Mouse (Mus musculus): ENCODE results near the gene Nrros. TPM values are rescaled to one million over a fixed set of nuclear protein-coding genes. Genes with fewer than 3 reads are reported as not detected.

Gene Nrros
- total RNA-seq, 2 experiments from 2014 or later, result 7.3 to 10.3 TPM

GRCm38 (mm10) chr16:32164396-32165027 lies 882 bp downstream of the Nrros start:
- DNase-seq (ENCODE audit: extremely low spot score in 1 of 2, low spot score in 2 of 2), result no peak
- intact Hi-C loops (cut with DNase I), result no loop called here

DNA sequence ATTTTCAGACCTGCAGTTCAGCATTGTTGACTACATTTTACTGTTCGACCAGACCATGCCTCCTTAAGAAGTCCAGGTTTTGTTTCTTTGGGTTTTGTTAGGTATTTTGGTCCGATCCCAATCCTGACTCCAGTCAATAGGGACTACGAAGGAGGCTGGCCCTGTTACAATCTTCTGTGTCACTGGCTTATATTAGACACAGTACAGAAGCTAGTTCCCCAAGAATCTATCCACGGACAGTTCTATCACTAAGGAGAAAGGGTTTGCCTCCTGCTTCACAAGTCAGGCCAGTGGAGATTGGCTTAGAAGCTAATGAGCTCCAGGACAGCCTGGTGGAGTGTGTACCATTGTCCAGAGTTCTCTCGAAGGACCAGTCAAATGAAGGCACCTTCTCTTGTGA lies 1.5 kb downstream of the Nrros start:
- intact Hi-C loops (cut with DNase I), result no loop called here
- no peak for DNase-seq (ENCODE audit: extremely low spot score in 1 of 2, low spot score in 2 of 2)

DNA sequence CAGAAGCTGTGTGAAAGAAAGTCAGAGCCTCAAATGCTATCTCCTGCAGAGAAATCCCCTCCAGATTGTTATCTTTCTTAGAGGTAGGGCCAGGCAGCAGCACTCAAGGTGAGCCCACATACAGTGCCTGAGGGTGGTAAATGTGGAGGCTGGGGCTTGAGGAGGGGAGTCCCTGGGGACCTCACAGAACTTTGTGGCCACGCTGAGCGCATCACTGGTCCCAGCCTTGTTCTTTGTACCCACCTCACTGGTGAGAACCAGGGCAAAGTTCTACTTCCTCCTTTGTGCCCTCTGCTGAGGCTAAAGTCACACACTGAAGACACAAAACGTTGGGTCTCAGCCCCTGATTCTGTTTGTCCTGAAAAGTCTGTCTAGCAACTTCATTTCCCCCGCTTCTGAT lies 2.0 kb downstream of the Nrros start:
- no peak for DNase-seq (ENCODE audit: extremely low spot score in 1 of 2, low spot score in 2 of 2)
- intact Hi-C loops (cut with DNase I), result no loop called here

- intact Hi-C loops (cut with DNase I), result no loop called here
- no peak for DNase-seq (ENCODE audit: extremely low spot score in 1 of 2, low spot score in 2 of 2)
These were observed 4.6 kb downstream of the Nrros start for GRCm38 (mm10) chr16:32160742-32161323.

DNA sequence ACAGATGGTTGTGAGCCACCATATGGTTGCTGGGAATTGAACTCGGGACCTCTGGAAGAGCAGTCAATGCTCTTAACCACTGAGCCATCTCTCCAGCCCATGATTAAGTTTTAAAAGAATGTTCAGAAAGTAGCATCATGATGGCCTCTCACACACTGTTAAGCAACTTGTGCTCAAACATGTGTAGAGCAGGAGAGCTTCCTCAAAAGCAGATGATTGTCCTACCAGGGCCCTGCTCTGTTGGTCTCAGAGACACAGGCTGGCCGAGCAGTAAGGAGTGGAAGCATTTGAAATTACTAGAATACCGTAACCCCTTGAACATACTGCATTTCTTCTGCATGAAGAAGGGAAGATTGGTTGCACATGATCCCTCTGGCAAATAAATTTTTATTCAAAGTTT lies 6.4 kb downstream of the Nrros start:
- intact Hi-C loops (cut with DNase I), result no loop called here
- no peak for DNase-seq (ENCODE audit: extremely low spot score in 1 of 2, low spot score in 2 of 2)

- intact Hi-C loops (cut with DNase I), result no loop called here
These were observed 8.0 kb downstream of the Nrros start for GRCm38 (mm10) chr16:32157369-32157768.

GRCm38 (mm10) chr16:32156719-32157118 lies 8.7 kb downstream of the Nrros start:
- intact Hi-C loops (cut with DNase I), result no loop called here
- DNase-seq (ENCODE audit: extremely low spot score in 1 of 2, low spot score in 2 of 2), result no peak

More at GRCm38 (mm10) chr16:32157369-32157768, 8.0 kb downstream of the Nrros start:
- DNase-seq (ENCODE audit: extremely low spot score in 1 of 2, low spot score in 2 of 2), result no peak

- DNase-seq (ENCODE audit: extremely low spot score in 1 of 2, low spot score in 2 of 2), result peak; percentile 60 to 82
- intact Hi-C loops (cut with DNase I), result no loop called here
These were observed 11.0 kb downstream of the Nrros start for GRCm38 (mm10) chr16:32154437-32154836.

GRCm38 (mm10) chr16:32153976-32154375 lies 11.4 kb downstream of the Nrros start:
- DNase-seq (ENCODE audit: extremely low spot score in 1 of 2, low spot score in 2 of 2), result no peak
- intact Hi-C loops (cut with DNase I), result no loop called here

- intact Hi-C loops (cut with DNase I), result no loop called here
These were observed 17.7 kb downstream of the Nrros start for GRCm38 (mm10) chr16:32147589-32148207.

DNA sequence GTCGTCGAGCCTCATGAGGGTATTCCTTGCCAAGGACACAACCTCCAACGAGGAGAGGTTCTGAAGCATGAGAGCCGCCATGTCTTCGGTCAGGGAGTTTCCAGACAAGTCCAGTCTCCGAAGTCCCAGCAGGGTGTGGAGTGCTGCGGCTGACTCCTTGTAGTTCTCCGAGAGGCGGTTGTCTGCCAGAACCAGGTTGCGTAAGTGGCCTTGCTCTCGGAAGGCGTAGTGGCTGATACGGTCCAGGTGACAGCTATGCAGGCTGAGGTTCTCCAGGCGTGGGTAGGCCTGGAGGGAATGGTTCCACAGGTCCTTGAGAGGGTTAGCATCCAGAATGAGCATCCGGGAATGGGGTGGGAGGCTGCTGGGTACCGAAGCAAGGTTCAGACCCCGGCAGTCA lies 20.8 kb downstream of the Nrros start:
- intact Hi-C loops (cut with DNase I), result no loop called here
- DNase-seq (ENCODE audit: extremely low spot score in 1 of 2, low spot score in 2 of 2), result no peak

More at GRCm38 (mm10) chr16:32147589-32148207, 17.7 kb downstream of the Nrros start:
- DNase-seq (ENCODE audit: extremely low spot score in 1 of 2, low spot score in 2 of 2), result no peak

DNA sequence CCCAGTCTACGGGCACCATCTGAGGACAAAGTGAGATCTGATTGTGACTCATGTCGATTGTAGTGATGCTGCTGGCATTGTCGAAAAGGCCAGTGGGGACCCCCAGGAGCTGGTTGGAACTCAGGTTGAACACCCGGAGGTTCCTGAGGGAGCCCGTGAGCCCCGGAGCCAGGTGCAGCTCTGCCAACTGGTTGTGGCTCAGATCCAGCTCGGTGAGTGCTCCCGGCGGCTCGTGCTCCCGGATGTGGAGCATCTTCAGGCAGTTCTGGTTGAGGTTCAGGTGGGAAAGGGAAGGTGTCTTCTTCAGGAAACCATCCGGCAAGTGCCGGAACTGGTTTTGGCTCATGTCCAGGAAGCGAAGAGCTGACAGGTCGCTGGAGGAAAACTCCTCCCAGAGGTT lies 21.6 kb downstream of the Nrros start:
- intact Hi-C loops (cut with DNase I), result no loop called here

GRCm38 (mm10) chr16:32138954-32139353 lies 26.4 kb downstream of the Nrros start:
- no peak for DNase-seq (ENCODE audit: extremely low spot score in 1 of 2, low spot score in 2 of 2)
- intact Hi-C loops (cut with DNase I), result no loop called here

More for the DNA sequence above, 21.6 kb downstream of the Nrros start:
- no peak for DNase-seq (ENCODE audit: extremely low spot score in 1 of 2, low spot score in 2 of 2)

- intact Hi-C loops (cut with DNase I), result no loop called here
- no peak for DNase-seq (ENCODE audit: extremely low spot score in 1 of 2, low spot score in 2 of 2)
These were observed 29.5 kb downstream of the Nrros start for GRCm38 (mm10) chr16:32135842-32136357.

DNA sequence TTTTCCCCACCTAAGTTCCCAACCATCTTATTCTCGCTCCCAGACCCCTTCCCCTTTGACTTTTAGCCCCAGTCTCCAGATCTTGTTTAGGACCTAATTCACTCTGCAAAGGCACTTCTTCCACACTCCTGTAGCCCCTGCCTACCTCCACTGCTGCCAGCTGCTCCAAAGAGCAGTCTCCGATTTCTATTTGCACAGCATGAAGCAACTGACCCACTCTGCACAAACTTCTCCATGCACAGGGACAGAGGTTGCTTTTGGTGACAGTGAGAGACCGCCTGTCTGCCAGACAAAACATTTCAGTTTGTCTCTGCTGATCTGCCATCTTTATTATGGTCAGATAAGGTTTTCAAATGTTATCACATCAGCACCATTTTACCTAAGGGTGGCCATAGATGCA lies 32.2 kb downstream of the Nrros start:
- intact Hi-C loops (cut with DNase I), result no loop called here
- DNase-seq (ENCODE audit: extremely low spot score in 1 of 2, low spot score in 2 of 2), result no peak

GRCm38 (mm10) chr16:32130190-32130826 lies 35.1 kb downstream of the Nrros start:
- intact Hi-C loops (cut with DNase I), result no loop called here
- peak in 1 of 2 experiments; percentile 50 for DNase-seq (ENCODE audit: extremely low spot score in 1 of 2, low spot score in 2 of 2)

DNA sequence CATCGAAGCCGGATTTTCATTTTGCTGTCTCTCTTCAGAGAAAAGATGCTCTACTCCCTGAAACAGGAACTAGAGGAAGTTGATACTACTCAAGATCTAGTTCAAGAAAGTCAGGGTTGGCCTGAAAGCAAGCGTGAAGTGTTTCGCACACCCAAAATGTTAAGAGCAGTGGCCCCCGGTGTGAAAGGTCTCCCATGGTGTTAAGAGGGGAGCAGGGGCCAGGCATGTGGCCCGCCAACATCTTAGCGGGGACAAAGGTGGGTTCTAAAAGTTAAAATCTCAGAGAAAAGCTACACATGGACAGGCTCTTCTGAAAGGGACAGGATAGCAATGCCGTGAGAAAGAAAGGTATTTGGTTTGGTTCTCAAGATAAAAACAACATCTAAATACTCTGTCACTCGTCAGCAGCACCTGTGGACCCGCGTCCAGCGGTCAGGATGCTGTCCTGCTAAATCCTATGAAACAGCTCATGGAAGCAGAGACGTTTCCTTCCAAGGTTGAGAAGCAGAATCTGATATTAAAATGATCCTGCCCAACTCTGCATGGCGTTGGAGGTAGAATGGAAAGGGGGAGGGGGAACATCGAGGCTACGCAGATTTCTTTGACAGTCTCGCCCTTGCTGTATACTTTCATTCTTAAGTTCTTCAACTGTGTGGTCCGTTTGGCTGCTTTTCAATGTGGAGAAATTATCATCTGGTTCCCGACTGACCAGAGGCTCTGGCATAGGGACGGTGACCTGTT lies 35.8 kb downstream of the Nrros start:
- DNase-seq (ENCODE audit: extremely low spot score in 1 of 2, low spot score in 2 of 2), result no peak
- intact Hi-C loops (cut with DNase I), result loop anchor here (10.0 kb wide), 1 partner anchor 435 kb away; no protein-coding TSS in a partner anchor

DNA sequence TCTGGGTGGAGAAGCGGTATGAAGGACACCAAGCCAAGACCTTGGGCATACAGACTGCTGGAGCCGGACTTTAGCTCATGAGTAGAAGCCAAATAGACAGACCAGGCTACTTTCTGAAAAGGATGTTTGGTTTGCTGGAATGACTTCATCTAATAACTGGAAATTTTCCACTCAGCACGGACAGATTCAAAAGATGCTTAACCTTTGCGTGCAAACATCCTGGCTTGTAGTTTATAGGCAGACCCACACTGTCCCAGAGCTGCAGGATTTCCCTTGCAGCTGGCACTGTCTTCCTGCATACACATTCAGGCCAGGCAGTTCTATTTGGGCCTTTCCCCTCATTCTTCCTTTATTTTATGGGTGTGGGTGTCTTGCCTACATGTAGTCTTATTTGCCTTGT lies 38.3 kb downstream of the Nrros start:
- intact Hi-C loops (cut with DNase I), result loop anchor here (10.0 kb wide), 1 partner anchor 438 kb away; no protein-coding TSS in a partner anchor
- no peak for DNase-seq (ENCODE audit: extremely low spot score in 1 of 2, low spot score in 2 of 2)

- intact Hi-C loops (cut with DNase I), result loop anchor here (10.0 kb wide), 1 partner anchor 439 kb away; no protein-coding TSS in a partner anchor
- no peak for DNase-seq (ENCODE audit: extremely low spot score in 1 of 2, low spot score in 2 of 2)
These were observed 40.0 kb downstream of the Nrros start for GRCm38 (mm10) chr16:32125364-32125763.
